Mouse (Mus musculus): Measurements from ENCODE around the gene Lipt1. TPM values are rescaled to one million over a fixed set of nuclear protein-coding genes. Genes with fewer than 3 reads are reported as not detected.

Gene Lipt1
- polyA plus RNA-seq, 1 experiment, result 0.58 TPM

DNA sequence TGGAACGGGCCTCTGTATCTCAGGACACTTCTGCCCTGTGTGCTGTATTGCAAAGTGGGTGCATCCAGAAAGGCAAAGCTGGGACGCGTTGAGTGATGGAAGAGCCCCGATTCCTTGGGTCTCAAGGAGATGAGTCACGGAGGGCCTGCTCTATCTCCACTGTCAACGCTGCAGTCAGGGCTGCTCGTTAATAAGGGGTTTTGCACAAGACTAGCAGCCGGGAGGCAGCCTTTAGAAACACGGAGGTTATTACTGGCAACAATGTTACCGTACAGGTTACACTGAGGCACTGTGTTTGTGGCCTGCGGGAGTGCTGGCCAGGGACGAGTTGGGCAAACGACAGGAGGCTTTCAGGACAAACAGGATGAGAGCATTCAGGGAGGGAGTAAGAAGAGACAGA is 46.1 kb downstream of the Lipt1 start:
- no peak for TF ChIP-seq POLR2A (IDR thresholded peaks at IDR 0.05; ENCODE audit: low read depth, low read length)
- TF ChIP-seq CTCF (IDR thresholded peaks at IDR 0.05; ENCODE audit: extremely low read depth, insufficient read depth, insufficient read length, insufficient replicate concordance), result no peak
- no peaks in the 10 kb centered on the region for H3K27me3 ChIP-seq (ENCODE audit: control insufficient read depth, insufficient read depth, low read length)
- 84% methylated on average over 13 of the region's 13 CpGs for WGBS
- no peaks in the 10 kb centered on the region for H3K36me3 ChIP-seq (ENCODE audit: control insufficient read depth, insufficient read depth, low read length)
- no peak overlapping the region for H3K27ac ChIP-seq (ENCODE audit: insufficient read depth, low read length)
- no peak overlapping the region for H3K4me3 ChIP-seq (ENCODE audit: extremely low read depth, insufficient read depth, insufficient read length)
- DNase-seq (ENCODE audit: low read depth in 1 of 2, low spot score in 2 of 2), result no peak
- no peaks in the 10 kb centered on the region for H3K4me1 ChIP-seq (ENCODE audit: control insufficient read depth, insufficient read depth, insufficient read length)

DNA sequence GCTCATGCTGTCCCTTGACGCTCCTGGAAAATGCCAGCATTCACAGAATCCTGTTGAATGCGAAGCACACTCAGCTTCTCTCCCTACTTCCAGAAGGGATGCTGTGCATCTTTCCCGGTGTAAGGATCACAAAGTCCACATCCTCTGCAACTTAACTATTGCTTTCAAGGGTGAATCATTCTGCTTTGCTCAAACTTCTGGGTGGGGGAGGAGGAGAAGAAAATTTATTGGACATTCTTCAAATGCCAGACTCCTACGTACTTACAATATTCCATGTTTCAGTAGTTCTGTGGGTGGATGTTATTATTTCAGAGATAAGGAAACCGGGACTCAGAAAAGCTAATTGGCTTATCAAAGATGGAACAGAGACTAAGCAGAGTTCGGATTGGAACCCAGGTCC is 46.6 kb downstream of the Lipt1 start:
- Histone ChIP-seq H3K4me1 (ENCODE audit: control insufficient read depth, insufficient read depth, insufficient read length) (no peaks in the 10 kb centered on the region), H3K27me3 (ENCODE audit: control insufficient read depth, insufficient read depth, low read length) (no peaks in the 10 kb centered on the region)
- WGBS, result 81% methylated on average over 6 of the region's 6 CpGs

DNA sequence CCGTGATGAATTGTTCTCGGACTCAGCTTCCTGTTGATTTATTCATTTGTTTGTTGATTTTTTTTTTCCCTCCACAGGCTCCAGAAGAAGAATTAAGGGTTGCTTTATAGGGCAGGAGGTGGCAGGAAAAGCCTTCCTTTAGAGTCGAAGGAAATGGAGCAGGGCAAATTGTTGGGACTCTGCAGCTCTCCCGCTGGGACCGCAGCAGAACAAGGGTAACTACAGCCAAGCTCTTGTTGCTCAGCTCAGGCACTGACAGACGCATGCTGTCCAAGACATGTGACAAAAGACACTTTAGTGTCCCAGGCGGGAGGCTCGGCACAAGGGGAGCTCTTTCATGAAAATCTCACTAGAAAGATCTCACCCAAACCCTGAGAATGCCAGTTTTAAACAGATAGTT is 51.0 kb downstream of the Lipt1 start:
- H3K27me3 ChIP-seq (ENCODE audit: control insufficient read depth, insufficient read depth, low read length), result no peaks in the 10 kb centered on the region
- H3K4me3 ChIP-seq (ENCODE audit: extremely low read depth, insufficient read depth, insufficient read length), result no peak overlapping the region
- 59% methylated on average over 8 of the region's 8 CpGs for WGBS
- H3K36me3 ChIP-seq (ENCODE audit: control insufficient read depth, insufficient read depth, low read length), result no peaks in the 10 kb centered on the region
- no peak for TF ChIP-seq CTCF (IDR thresholded peaks at IDR 0.05; ENCODE audit: extremely low read depth, insufficient read depth, insufficient read length, insufficient replicate concordance)
- DNase-seq (ENCODE audit: low read depth in 1 of 2, low spot score in 2 of 2), result no peak
- no peak overlapping the region for H3K27ac ChIP-seq (ENCODE audit: insufficient read depth, low read length)
- no peaks in the 10 kb centered on the region for H3K4me1 ChIP-seq (ENCODE audit: control insufficient read depth, insufficient read depth, insufficient read length)

More for the DNA sequence above, 46.6 kb downstream of the Lipt1 start:
- Histone ChIP-seq H3K4me3 (ENCODE audit: extremely low read depth, insufficient read depth, insufficient read length) (no peak overlapping the region), H3K36me3 (ENCODE audit: control insufficient read depth, insufficient read depth, low read length) (no peaks in the 10 kb centered on the region), H3K27ac (ENCODE audit: insufficient read depth, low read length) (no peak overlapping the region)
- no peak for TF ChIP-seq CTCF (IDR thresholded peaks at IDR 0.05; ENCODE audit: extremely low read depth, insufficient read depth, insufficient read length, insufficient replicate concordance)
- DNase-seq (ENCODE audit: low read depth in 1 of 2, low spot score in 2 of 2), result no peak

Other genes starting within 250 kb of the Lipt1 start
- gene 2010300C02Rik, start 151.7 kb upstream of the Lipt1 start, polyA plus RNA-seq (2012; rRNA removed), result 0.96 and 1.0 TPM in 2 replicates
- gene Tsga10, start 5.3 kb upstream of the Lipt1 start, polyA plus RNA-seq (2012; rRNA removed), result 0.35 and 0.38 TPM in 2 replicates
- 5.6 TPM in 2 replicates for gene Mitd1, start 18.7 kb downstream of the Lipt1 start, polyA plus RNA-seq (2012; rRNA removed)
- gene Mrpl30, start 18.7 kb downstream of the Lipt1 start, polyA plus RNA-seq (2012; rRNA removed), result 18.2 and 22.6 TPM in 2 replicates
- gene Lyg2, start 44.8 kb downstream of the Lipt1 start, polyA plus RNA-seq (2012; rRNA removed), result not detected in 2 replicates
- gene Lyg1, start 86.0 kb downstream of the Lipt1 start, polyA plus RNA-seq (2012; rRNA removed), result not detected in 2 replicates
- 4.6 and 4.9 TPM in 2 replicates for gene Txndc9, start 126.2 kb downstream of the Lipt1 start, polyA plus RNA-seq (2012; rRNA removed)
- gene Eif5b, start 126.3 kb downstream of the Lipt1 start, polyA plus RNA-seq (2012; rRNA removed), result 2.2 and 4.0 TPM in 2 replicates